ENCODE assay signal across 11 mouse cellular contexts in the genomic region with DNA sequence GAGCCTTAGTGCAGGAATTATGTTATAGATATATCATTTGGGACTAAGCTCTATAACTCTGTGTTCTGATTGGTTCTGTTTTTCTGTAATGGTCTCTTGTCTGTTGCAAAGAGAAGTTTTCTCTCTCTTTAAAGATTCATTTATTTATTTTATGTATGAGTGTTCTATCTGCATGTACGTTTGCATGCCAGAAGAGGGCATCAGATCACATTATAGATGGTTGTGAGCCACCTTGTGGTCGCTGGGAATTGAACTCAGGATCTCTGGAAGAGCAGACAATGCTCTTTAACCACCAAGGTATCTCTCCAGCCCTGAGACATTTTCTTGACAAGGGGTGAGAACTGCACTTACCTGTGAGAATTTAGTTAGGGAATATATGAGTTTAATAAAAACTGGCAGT.
"Had no signal": no experiment of that assay in that cellular context is flagged by ENCODE, and none has a peak within 500 bp of the region (broad histone marks: within the 10 kb centered on the region; RNA-seq: fewer than 3 reads in every experiment).

No protein-coding gene starts in this region.

- H3K9ac ChIP-seq: limb, embryonic 15.5 days; liver, embryonic 13.5 days; midbrain, embryonic 12.5 days; neural tube, embryonic 15.5 days had no signal

- H3K9me3 ChIP-seq: limb, embryonic 15.5 days; liver, embryonic 13.5 days; midbrain, embryonic 12.5 days; neural tube, embryonic 15.5 days had no signal

- H3K27me3 ChIP-seq: limb, embryonic 15.5 days; liver, embryonic 13.5 days; midbrain, embryonic 12.5 days; neural tube, embryonic 15.5 days had no signal

- DNase-seq: kidney, adult 2 months; kidney, postnatal 36 days; liver, embryonic 13.5 days; lung, adult 2 months; right cerebral cortex, adult 18-20 months; right cerebral cortex, postnatal 25 days; thymus, postnatal 4 days had no signal

- H3K4me1 ChIP-seq: limb, embryonic 15.5 days; liver, embryonic 13.5 days; midbrain, embryonic 12.5 days; neural tube, embryonic 15.5 days had no signal

- H3K4me3 ChIP-seq: limb, embryonic 15.5 days; liver, embryonic 13.5 days; midbrain, embryonic 12.5 days; myocyte; neural tube, embryonic 15.5 days had no signal

- H3K27ac ChIP-seq: limb, embryonic 15.5 days; liver, embryonic 13.5 days; midbrain, embryonic 12.5 days; neural tube, embryonic 15.5 days had no signal

- H3K4me2 ChIP-seq: limb, embryonic 15.5 days; liver, embryonic 13.5 days; midbrain, embryonic 12.5 days; neural tube, embryonic 15.5 days had no signal
